Mouse (Mus musculus) small intestine, adult 2 months (tissue): ENCODE results near the gene A530016L24Rik.

Experiments
- CTCF ChIP-seq: fragments of 200-500 bp; IDR thresholded peaks from 2 replicates; pipeline ENCODE4 v1.5.1; 2012; ENCODE audit warnings: low read depth, mild to moderate bottlenecking, control low read depth, inconsistent platforms, low read length, moderate library complexity, mixed read lengths; ENCODE audit not compliant: insufficient replicate concordance, insufficient read length; ENCODE audit errors: extremely low read depth
- POLR2A ChIP-seq: fragments of 200-500 bp; IDR thresholded peaks from 2 replicates; pipeline ENCODE4 v1.6.1; 2012; ENCODE audit warnings: low read depth, mild to moderate bottlenecking, control low read depth, inconsistent platforms, low read length, moderate library complexity

DNA sequence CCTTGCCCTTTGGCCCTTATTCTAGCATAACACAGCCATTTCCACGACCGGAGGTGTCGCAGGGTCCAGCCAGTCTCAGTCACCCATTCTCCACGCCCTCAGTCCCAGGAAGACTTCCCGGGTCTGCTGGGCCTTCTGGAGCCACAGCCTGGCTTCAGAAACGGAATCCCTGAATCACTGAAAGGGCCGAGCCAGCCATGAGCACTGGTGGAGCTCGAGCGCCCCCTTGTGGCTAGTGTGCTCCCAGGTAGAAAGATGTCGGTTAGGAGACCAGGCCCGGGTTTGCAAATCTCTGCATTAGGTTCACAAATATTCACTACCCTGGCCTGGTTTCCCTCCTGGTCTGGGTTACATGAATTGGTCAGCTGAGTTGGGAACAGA lies 53.7 kb downstream of the A530016L24Rik start:
- TF ChIP-seq POLR2A (no peak), CTCF (peak; percentile 96)
